Mouse (Mus musculus) neural tube, embryonic 11.5 days (tissue): ENCODE data around the gene Galc. TPM values are rescaled to one million over a fixed set of nuclear protein-coding genes. Genes with fewer than 3 reads are reported as not detected.
A peak's percentile ranks its signal among the peaks of the same experiment; 100 is the strongest.

Source experiments
- ATAC-seq: fragments of 200-750 bp; cut with Nextera tagmentation; 2 replicates; pipeline ENCODE4 v1.8.0; 2017; ENCODE audit warnings: moderate number of reproducible peaks, mild to moderate bottlenecking, moderate TSS enrichment, moderate library complexity; ENCODE audit not compliant: insufficient read depth, low FRiP score, low TSS enrichment
- DNase-seq: peaks from one replicate; pipeline ENCODE4 v3.0.0-alpha.2; 2015; ENCODE audit warnings: low spot score
- H3K27ac ChIP-seq: fragments of 300-500 bp; sonication (generic); 2 replicates; pipeline ENCODE4 v1.5.1; 2014; ENCODE audit warnings: low read depth, mild to moderate bottlenecking, low read length
- H3K27me3 ChIP-seq: fragments of 300-500 bp; sonication (generic); 2 replicates; pipeline ENCODE4 v1.6.1; 2014; ENCODE audit warnings: mild to moderate bottlenecking, low read length, mixed read lengths; ENCODE audit not compliant: control insufficient read depth, insufficient read depth
- H3K36me3 ChIP-seq: fragments of 300-500 bp; sonication (generic); 2 replicates; pipeline ENCODE4 v1.6.1; 2014; ENCODE audit warnings: mild to moderate bottlenecking, low read length, moderate library complexity, mixed read lengths; ENCODE audit not compliant: control insufficient read depth, insufficient read depth
- H3K4me1 ChIP-seq: fragments of 300-500 bp; sonication (generic); 2 replicates; pipeline ENCODE4 v1.6.1; 2014; ENCODE audit warnings: low read length, mixed read lengths; ENCODE audit not compliant: control insufficient read depth, insufficient read depth
- H3K4me2 ChIP-seq: fragments of 300-500 bp; sonication (generic); 2 replicates; pipeline ENCODE4 v1.6.1; 2014; ENCODE audit warnings: low read depth, mild to moderate bottlenecking, moderate library complexity
- H3K4me3 ChIP-seq: fragments of 300-500 bp; sonication (generic); 2 replicates; pipeline ENCODE4 v1.5.1; 2014; ENCODE audit warnings: low read depth, low read length
- H3K9ac ChIP-seq: fragments of 300-500 bp; sonication (generic); 2 replicates; pipeline ENCODE4 v1.6.1; 2014; ENCODE audit warnings: mild to moderate bottlenecking, low read length
- H3K9me3 ChIP-seq: fragments of 300-500 bp; sonication (generic); 2 replicates; pipeline ENCODE4 v1.6.1; 2016; ENCODE audit warnings: low read length; ENCODE audit not compliant: control insufficient read depth
- WGBS: fragments of 180-500 bp; shearing (Covaris S2); extraction: QIAGEN DNeasy Blood & Tissue Kit; methylation state at CpG from one replicate; pipeline ENCODE4 v1.1.7; 2014; 5-methylcytosine and 5-hydroxymethylcytosine counted together
- polyA plus RNA-seq: library from polyadenylated mRNA; unstranded; fragments of >200 nt; fragmentation: Nextera tagmentation; extraction: Ambion mirVana; gene quantifications from 2 replicates; pipeline ENCODE4 v1.2.1, GENCODE M21; 2014

The Galc gene
- polyA plus RNA-seq, 1 experiment from 2014 or later: 15.0 TPM

- Histone ChIP-seq H3K27ac (peak overlapping the region; percentile 95), H3K36me3 (no peaks in the 10 kb centered on the region), H3K9ac (peak overlapping the region; percentile 95), H3K9me3 (no peaks in the 10 kb centered on the region), H3K27me3 (no peaks in the 10 kb centered on the region), H3K4me3 (peak overlapping the region; percentile 73), H3K4me1 (no peaks in the 10 kb centered on the region), H3K4me2 (peak overlapping the region; percentile 69)
- WGBS: 6% methylated on average over 12 of the region's 12 CpGs
- DNase-seq (no peak), ATAC-seq (no peak)
Observed at GRCm38 (mm10) chr12:98259518-98259852, 226 bp upstream of the Galc start.

GRCm38 (mm10) chr12:98258371-98258844, 851 bp downstream of the Galc start:
- ATAC-seq: no peak
- Histone ChIP-seq H3K9me3 (no peaks in the 10 kb centered on the region), H3K4me3 (peak overlapping the region; percentile 73), H3K27ac (peak overlapping the region; percentile 95), H3K36me3 (no peaks in the 10 kb centered on the region), H3K4me2 (peak overlapping the region; percentile 69), H3K9ac (peak overlapping the region; percentile 95), H3K4me1 (no peaks in the 10 kb centered on the region), H3K27me3 (no peaks in the 10 kb centered on the region)
- under 1% methylated on average over 8 of the region's 8 CpGs for WGBS
- no peak for DNase-seq

GRCm38 (mm10) chr12:98255373-98255995, 3.8 kb downstream of the Galc start:
- Histone ChIP-seq H3K36me3 (no peaks in the 10 kb centered on the region), H3K4me3 (no peak overlapping the region), H3K9ac (no peak overlapping the region), H3K27me3 (no peaks in the 10 kb centered on the region), H3K27ac (no peak overlapping the region), H3K4me2 (no peak overlapping the region), H3K4me1 (no peaks in the 10 kb centered on the region), H3K9me3 (no peaks in the 10 kb centered on the region)
- DNase-seq: no peak
- 90% methylated on average over 13 of the region's 13 CpGs for WGBS
- ATAC-seq: no peak

- ATAC-seq (no peak), DNase-seq (no peak)
- WGBS: 83% methylated on average over 2 of the region's 2 CpGs
- Histone ChIP-seq H3K36me3 (no peaks in the 10 kb centered on the region), H3K27me3 (no peaks in the 10 kb centered on the region), H3K4me3 (no peak overlapping the region), H3K4me2 (no peak overlapping the region), H3K4me1 (no peaks in the 10 kb centered on the region), H3K9ac (no peak overlapping the region), H3K27ac (no peak overlapping the region), H3K9me3 (no peaks in the 10 kb centered on the region)
Observed at GRCm38 (mm10) chr12:98252417-98252816, 6.8 kb downstream of the Galc start.

GRCm38 (mm10) chr12:98250327-98250726, 8.9 kb downstream of the Galc start:
- ATAC-seq: no peak
- Histone ChIP-seq H3K4me2 (no peak overlapping the region), H3K4me3 (no peak overlapping the region), H3K27me3 (no peaks in the 10 kb centered on the region), H3K4me1 (no peaks in the 10 kb centered on the region), H3K36me3 (no peaks in the 10 kb centered on the region), H3K9me3 (no peaks in the 10 kb centered on the region), H3K27ac (no peak overlapping the region), H3K9ac (no peak overlapping the region)
- WGBS: 72% methylated on average over 8 of the region's 8 CpGs
- DNase-seq: no peak

- no peaks in the 10 kb centered on the region for H3K27me3 ChIP-seq
- no peaks in the 10 kb centered on the region for H3K36me3 ChIP-seq
- H3K27ac ChIP-seq: no peak overlapping the region
- ATAC-seq (no peak), DNase-seq (no peak)
- no peaks in the 10 kb centered on the region for H3K9me3 ChIP-seq
- no peak overlapping the region for H3K4me3 ChIP-seq
- 83% methylated on average over 3 of the region's 3 CpGs for WGBS
- H3K9ac ChIP-seq: no peak overlapping the region
- no peak overlapping the region for H3K4me2 ChIP-seq
- no peaks in the 10 kb centered on the region for H3K4me1 ChIP-seq
Observed at GRCm38 (mm10) chr12:98249671-98250070, 9.6 kb downstream of the Galc start.

GRCm38 (mm10) chr12:98246835-98247234, 12.4 kb downstream of the Galc start:
- no peaks in the 10 kb centered on the region for H3K36me3 ChIP-seq
- H3K9ac ChIP-seq: no peak overlapping the region
- WGBS: 83% methylated on average over 4 of the region's 4 CpGs
- no peak for ATAC-seq
- H3K4me3 ChIP-seq: no peak overlapping the region
- no peak for DNase-seq
- no peak overlapping the region for H3K4me2 ChIP-seq
- H3K27me3 ChIP-seq: no peaks in the 10 kb centered on the region
- no peaks in the 10 kb centered on the region for H3K4me1 ChIP-seq
- H3K9me3 ChIP-seq: no peaks in the 10 kb centered on the region
- no peak overlapping the region for H3K27ac ChIP-seq

GRCm38 (mm10) chr12:98244865-98245264, 14.4 kb downstream of the Galc start:
- Histone ChIP-seq H3K4me2 (no peak overlapping the region), H3K36me3 (no peaks in the 10 kb centered on the region), H3K9ac (no peak overlapping the region), H3K27me3 (no peaks in the 10 kb centered on the region), H3K4me3 (no peak overlapping the region), H3K27ac (no peak overlapping the region), H3K4me1 (no peaks in the 10 kb centered on the region), H3K9me3 (no peaks in the 10 kb centered on the region)
- DNase-seq (no peak), ATAC-seq (no peak)
- WGBS: 92% methylated on average over 5 of the region's 5 CpGs

GRCm38 (mm10) chr12:98244161-98244560, 15.1 kb downstream of the Galc start:
- DNase-seq: no peak
- ATAC-seq: no peak
- no peaks in the 10 kb centered on the region for H3K9me3 ChIP-seq
- no peak overlapping the region for H3K4me2 ChIP-seq
- H3K4me3 ChIP-seq: no peak overlapping the region
- H3K9ac ChIP-seq: no peak overlapping the region
- no peaks in the 10 kb centered on the region for H3K4me1 ChIP-seq
- H3K27ac ChIP-seq: no peak overlapping the region
- no peaks in the 10 kb centered on the region for H3K36me3 ChIP-seq
- 95% methylated on average over 4 of the region's 4 CpGs for WGBS
- H3K27me3 ChIP-seq: no peaks in the 10 kb centered on the region
